ENCODE assay signal across 9 mouse cellular contexts in genomic region chr11:52230694-52231093, GRCm38 (mm10). TPM values are rescaled to one million over a fixed set of nuclear protein-coding genes. Genes with fewer than 3 reads are reported as not detected.
DNase-seq lines count a peak whose midpoint lies in the region; ATAC-seq and TF ChIP-seq lines count a peak whose summit lies in the region.
"Had no signal": no experiment of that assay in that cellular context is flagged by ENCODE, and none has a peak within 500 bp of the region (broad histone marks: within the 10 kb centered on the region; RNA-seq: fewer than 3 reads in every experiment).

No protein-coding gene starts in this region.

- 65% methylated on average over 5 of the region's 5 CpGs for WGBS in hindbrain, embryonic 10.5 days
- WGBS in liver, embryonic 15.5 days (ENCODE audit: insufficient replicate concordance) = 49% methylated on average over 5 of the region's 5 CpGs

- H3K27me3 ChIP-seq in testis, adult 2 months (ENCODE audit: control insufficient read depth, insufficient read depth, low read length) = no peaks in the 10 kb centered on the region
- no peaks in the 10 kb centered on the region for H3K27me3 ChIP-seq in hindbrain, embryonic 10.5 days (ENCODE audit: insufficient read depth, poor library complexity, severe bottlenecking)
- H3K27me3 ChIP-seq in liver, embryonic 15.5 days = no peaks in the 10 kb centered on the region

- no peaks in the 10 kb centered on the region for H3K36me3 ChIP-seq in testis, adult 2 months (ENCODE audit: control insufficient read depth, insufficient read depth, low read length)
- H3K36me3 ChIP-seq in hindbrain, embryonic 10.5 days = peaks cover 4% of the 10 kb centered on the region
- H3K36me3 ChIP-seq in liver, embryonic 15.5 days (replicated peaks) = no peaks in the 10 kb centered on the region

- H3K9ac ChIP-seq in liver, embryonic 15.5 days = peak overlapping the region; percentile 99

- no peaks in the 10 kb centered on the region for H3K9me3 ChIP-seq in hindbrain, embryonic 10.5 days
- H3K9me3 ChIP-seq in liver, embryonic 15.5 days (replicated peaks) = no peaks in the 10 kb centered on the region

- peak overlapping the region; percentile 71 for H3K4me3 ChIP-seq in testis, adult 2 months (ENCODE audit: control insufficient read depth, low read depth, low read length)
- peak overlapping the region; percentile 71 for H3K4me3 ChIP-seq in hindbrain, embryonic 10.5 days
- H3K4me3 ChIP-seq in liver, embryonic 15.5 days (replicated peaks) = peak overlapping the region; percentile 88

- H3K4me1 ChIP-seq in testis, adult 2 months (ENCODE audit: control insufficient read depth, insufficient read depth, low read length) = peaks cover 3% of the 10 kb centered on the region
- H3K4me1 ChIP-seq in hindbrain, embryonic 10.5 days (replicated peaks) = peaks cover 34% of the 10 kb centered on the region
- H3K4me1 ChIP-seq in liver, embryonic 15.5 days (replicated peaks) = peaks cover 28% of the 10 kb centered on the region

- TF ChIP-seq POLR2A in testis, adult 2 months (IDR thresholded peaks at IDR 0.05; ENCODE audit: control insufficient read depth, low read depth, low read length) = no peak

- no peak for TF ChIP-seq CTCF in testis, adult 2 months (IDR thresholded peaks at IDR 0.05; ENCODE audit: control insufficient read depth, insufficient read depth, insufficient replicate concordance, low read depth, low read length)

- peak overlapping the region; percentile 9; the same call in 1 of the 2 replicates for H3K27ac ChIP-seq in testis, adult 2 months (ENCODE audit: control insufficient read depth, insufficient read depth, low read depth, low read length)
- peak overlapping the region; percentile 100 for H3K27ac ChIP-seq in hindbrain, embryonic 10.5 days
- H3K27ac ChIP-seq in liver, embryonic 15.5 days (replicated peaks) = peak overlapping the region; percentile 91

- peak overlapping the region; percentile 78 for H3K4me2 ChIP-seq in liver, embryonic 15.5 days

- ATAC-seq in liver, embryonic 15.5 days (ENCODE audit: insufficient read depth) = no peak

- DNase-seq in testis, postnatal 14 days (ENCODE audit: low spot score) = no peak
- no peak for DNase-seq in hindbrain, embryonic 10.5 days (ENCODE audit: low spot score)
- DNase-seq in cerebellum, adult 9-10 months = no peak
- no peak for DNase-seq in gastrocnemius, postnatal 10 days
- DNase-seq in ovary, postnatal 14 days (ENCODE audit: low spot score) = no peak

RNA-seq across cellular contexts. Expression of gene Skp1a, which starts 1.1 kb away (rescaled TPM):
- polyA plus RNA-seq in testis, adult 2 months (2012; rRNA removed) = 89.0 and 95.9 TPM in 2 replicates
- polyA plus RNA-seq in hindbrain, embryonic 10.5 days (2016; fragmentation: Nextera tagmentation; extraction: Ambion mirVana) = 905 and 976 TPM in 2 replicates
- polyA plus RNA-seq in liver, embryonic 15.5 days (2015; fragmentation: Nextera tagmentation; extraction: Ambion mirVana) = 236 and 277 TPM in 2 replicates
- 100 to 1,000 TPM; 254 to 257 TPM for total RNA-seq in gastrocnemius, postnatal 10 days (2021)

RNA-seq across cellular contexts. Expression of gene Olfr1371, which starts 16.9 kb away (rescaled TPM):
- polyA plus RNA-seq in testis, adult 2 months (2012; rRNA removed) = 0.28 TPM in 1 of 2 replicates, not detected in the other
- not detected in 2 replicates for polyA plus RNA-seq in hindbrain, embryonic 10.5 days (2016; fragmentation: Nextera tagmentation; extraction: Ambion mirVana)
- polyA plus RNA-seq in liver, embryonic 15.5 days (2015; fragmentation: Nextera tagmentation; extraction: Ambion mirVana) = not detected in 2 replicates
- not detected for total RNA-seq in gastrocnemius, postnatal 10 days (2021)
- total RNA-seq: monocyte, adult 5-6 weeks had no signal
- polyA plus RNA-seq: activated CD4-positive, CD25-positive, alpha-beta regulatory T cell, adult 4 months had no signal

RNA-seq across cellular contexts. Expression of gene Tcf7, which starts 52.1 kb away (rescaled TPM):
- 8.3 and 9.0 TPM in 2 replicates for polyA plus RNA-seq in testis, adult 2 months (2012; rRNA removed)
- polyA plus RNA-seq in hindbrain, embryonic 10.5 days (2016; fragmentation: Nextera tagmentation; extraction: Ambion mirVana) = 9.3 and 10.8 TPM in 2 replicates
- polyA plus RNA-seq in liver, embryonic 15.5 days (2015; fragmentation: Nextera tagmentation; extraction: Ambion mirVana) = 1.4 and 1.9 TPM in 2 replicates
- total RNA-seq in gastrocnemius, postnatal 10 days (2021) = 1 to 10 TPM; 2.0 to 4.6 TPM

Comparison
In these comparisons a context has a peak if more than half of its experiments do, and no peak if none do; other contexts are left out.
1. H3K27ac ChIP-seq: peak in every context shown above with its lines; median percentile 100 in hindbrain, embryonic 10.5 days; 91 in liver, embryonic 15.5 days; 9 in testis, adult 2 months.